ENCODE assay signal across 11 mouse cellular contexts in genomic region chr10:111476989-111477510, GRCm38 (mm10). TPM values are rescaled to one million over a fixed set of nuclear protein-coding genes. Genes with fewer than 3 reads are reported as not detected.
DNase-seq lines count a peak whose midpoint lies in the region; ATAC-seq and TF ChIP-seq lines count a peak whose summit lies in the region.
"Had no signal": no experiment of that assay in that cellular context is flagged by ENCODE, and none has a peak within 500 bp of the region (broad histone marks: within the 10 kb centered on the region; RNA-seq: fewer than 3 reads in every experiment).

No protein-coding gene starts in this region.

- TF ChIP-seq CTCF in MEL (IDR thresholded peaks at IDR 0.05 in 2 of 3, conservative IDR thresholded peaks at IDR 0.05 in 1 of 3; ENCODE audit: control insufficient read depth in 1 of 3, insufficient read depth in 1 of 3, low read depth in 2 of 3, low read length in 3 of 3, poor library complexity in 1 of 3, severe bottlenecking in 1 of 3) = no peak
- no peak for TF ChIP-seq CTCF in liver, embryonic 14.5 days (IDR thresholded peaks at IDR 0.05; ENCODE audit: low read depth)

- peak in 1 of 2 experiments; percentile 19; a peak in 1 of 4 replicates for TF ChIP-seq POLR2A in MEL (IDR thresholded peaks at IDR 0.05; ENCODE audit: control insufficient read depth in 1 of 2, insufficient read depth in 1 of 2, low read depth in 1 of 2, low read length in 2 of 2, poor library complexity in 1 of 2)

- peaks cover 9% of the 10 kb centered on the region for H3K36me3 ChIP-seq in hindbrain, embryonic 15.5 days
- peaks cover 10% of the 10 kb centered on the region for H3K36me3 ChIP-seq in hindbrain, embryonic 12.5 days
- H3K36me3 ChIP-seq in midbrain, embryonic 12.5 days = peaks cover 9% of the 10 kb centered on the region
- H3K36me3 ChIP-seq in midbrain, embryonic 16.5 days (ENCODE audit: control insufficient read depth, insufficient read depth, low read length) = no peaks in the 10 kb centered on the region
- peaks cover 15 to 74% of the 10 kb centered on the region in 2 experiments for H3K36me3 ChIP-seq in MEL (ENCODE audit: control insufficient read depth in 1 of 2, insufficient read depth in 2 of 2, low read length in 2 of 2)
- peaks cover 24% of the 10 kb centered on the region for H3K36me3 ChIP-seq in liver, embryonic 14.5 days (replicated peaks; ENCODE audit: control insufficient read depth, insufficient read depth, low read depth)

- DNase-seq in MEL (ENCODE audit: low read depth, low spot score) = peak; percentile 63
- no peak for DNase-seq in liver, embryonic 14.5 days (ENCODE audit: low read depth in 3 of 3, low spot score in 3 of 3)
- DNase-seq in left cerebral cortex, adult 11 months (ENCODE audit: low spot score) = no peak
- DNase-seq: adrenal gland, postnatal 10 days; heart, adult 2 months had no signal

- peaks cover 52% of the 10 kb centered on the region for H3K4me1 ChIP-seq in hindbrain, embryonic 15.5 days (replicated peaks)
- peaks cover 29% of the 10 kb centered on the region for H3K4me1 ChIP-seq in hindbrain, embryonic 12.5 days
- peaks cover 43% of the 10 kb centered on the region for H3K4me1 ChIP-seq in midbrain, embryonic 12.5 days
- peaks cover 32% of the 10 kb centered on the region for H3K4me1 ChIP-seq in midbrain, embryonic 16.5 days (ENCODE audit: control insufficient read depth, insufficient read depth, low read length)
- peaks cover 27 to 43% of the 10 kb centered on the region in 2 experiments for H3K4me1 ChIP-seq in MEL (ENCODE audit: control insufficient read depth in 1 of 2, insufficient read depth in 2 of 2, low read length in 2 of 2)
- H3K4me1 ChIP-seq in liver, embryonic 14.5 days (replicated peaks; ENCODE audit: control insufficient read depth in 2 of 2, insufficient read depth in 2 of 2, low read length in 1 of 2) = peaks cover 26 to 33% of the 10 kb centered on the region in 2 experiments

- no peak for ATAC-seq in hindbrain, embryonic 15.5 days (ENCODE audit: low FRiP score, low read depth)
- no peak for ATAC-seq in hindbrain, embryonic 12.5 days (ENCODE audit: low FRiP score)
- ATAC-seq in midbrain, embryonic 12.5 days (ENCODE audit: low FRiP score, low read depth) = no peak
- no peak for ATAC-seq in midbrain, embryonic 16.5 days
- no peak for ATAC-seq in liver, embryonic 14.5 days (ENCODE audit: insufficient read depth)
- ATAC-seq: intestine, embryonic 15.5 days had no signal

- no peak overlapping the region for H3K27ac ChIP-seq in hindbrain, embryonic 15.5 days (replicated peaks)
- H3K27ac ChIP-seq in hindbrain, embryonic 12.5 days = no peak overlapping the region
- H3K27ac ChIP-seq in midbrain, embryonic 12.5 days (replicated peaks) = no peak overlapping the region
- no peak overlapping the region for H3K27ac ChIP-seq in midbrain, embryonic 16.5 days (ENCODE audit: low read length)
- H3K27ac ChIP-seq in MEL (ENCODE audit: control insufficient read depth, low read depth, low read length) = peak overlapping the region; percentile 21; the same call in 1 of the 2 replicates
- H3K27ac ChIP-seq in liver, embryonic 14.5 days = no peak overlapping the region
- H3K27ac ChIP-seq: heart, adult 2 months; intestine, embryonic 15.5 days; lung, embryonic 15.5 days had no signal

- no peak for TF ChIP-seq RAD21 in MEL (IDR thresholded peaks at IDR 0.05; ENCODE audit: low read depth, low read length)

- no peaks in the 10 kb centered on the region for H3K9me3 ChIP-seq in hindbrain, embryonic 15.5 days
- no peaks in the 10 kb centered on the region for H3K9me3 ChIP-seq in hindbrain, embryonic 12.5 days (replicated peaks)
- no peaks in the 10 kb centered on the region for H3K9me3 ChIP-seq in midbrain, embryonic 12.5 days
- H3K9me3 ChIP-seq in midbrain, embryonic 16.5 days (replicated peaks; ENCODE audit: control insufficient read depth, low read length, poor library complexity, severe bottlenecking) = no peaks in the 10 kb centered on the region
- H3K9me3 ChIP-seq in MEL (replicated peaks; ENCODE audit: insufficient read depth, low read length) = no peaks in the 10 kb centered on the region
- no peaks in the 10 kb centered on the region for H3K9me3 ChIP-seq in liver, embryonic 14.5 days (ENCODE audit: control insufficient read depth, low read length)
- H3K9me3 ChIP-seq: intestine, embryonic 15.5 days; lung, embryonic 15.5 days had no signal

- no peak overlapping the region for H3K4me3 ChIP-seq in hindbrain, embryonic 15.5 days
- no peak overlapping the region for H3K4me3 ChIP-seq in hindbrain, embryonic 12.5 days
- no peak overlapping the region for H3K4me3 ChIP-seq in midbrain, embryonic 12.5 days
- H3K4me3 ChIP-seq in midbrain, embryonic 16.5 days (ENCODE audit: low read depth, low read length) = no peak overlapping the region
- H3K4me3 ChIP-seq in MEL (ENCODE audit: control insufficient read depth in 1 of 2, insufficient read depth in 1 of 2, low read depth in 2 of 2, low read length in 2 of 2) = no peak overlapping the region; a peak in 1 of 4 replicates
- no peak overlapping the region for H3K4me3 ChIP-seq in liver, embryonic 14.5 days (ENCODE audit: insufficient read depth in 1 of 2, low read depth in 2 of 2, low read length in 2 of 2)
- H3K4me3 ChIP-seq: heart, adult 2 months; intestine, embryonic 15.5 days; lung, embryonic 15.5 days had no signal

- 84% methylated on average over 6 of the region's 6 CpGs for WGBS in hindbrain, embryonic 15.5 days
- 85% methylated on average over 6 of the region's 6 CpGs for WGBS in hindbrain, embryonic 12.5 days
- WGBS in midbrain, embryonic 12.5 days = 85% methylated on average over 6 of the region's 6 CpGs
- WGBS in midbrain, embryonic 16.5 days = 82% methylated on average over 6 of the region's 6 CpGs
- WGBS in liver, embryonic 14.5 days (ENCODE audit: insufficient replicate concordance) = 49% methylated on average over 6 of the region's 6 CpGs

- peaks cover 81% of the 10 kb centered on the region for H3K79me2 ChIP-seq in MEL (ENCODE audit: control insufficient read depth, insufficient read depth, low read length, poor library complexity)

- H3K27me3 ChIP-seq in hindbrain, embryonic 15.5 days = no peaks in the 10 kb centered on the region
- H3K27me3 ChIP-seq in hindbrain, embryonic 12.5 days = no peaks in the 10 kb centered on the region
- no peaks in the 10 kb centered on the region for H3K27me3 ChIP-seq in midbrain, embryonic 12.5 days
- H3K27me3 ChIP-seq in midbrain, embryonic 16.5 days (ENCODE audit: control insufficient read depth, insufficient read depth, low read depth, low read length) = no peaks in the 10 kb centered on the region
- H3K27me3 ChIP-seq in MEL (ENCODE audit: control insufficient read depth in 1 of 2, insufficient read depth in 2 of 2, low read length in 2 of 2) = no peaks in the 10 kb centered on the region
- H3K27me3 ChIP-seq in liver, embryonic 14.5 days (ENCODE audit: control insufficient read depth, insufficient read depth, low read length) = no peaks in the 10 kb centered on the region
- H3K27me3 ChIP-seq: intestine, embryonic 15.5 days; lung, embryonic 15.5 days had no signal

- H3K9ac ChIP-seq in hindbrain, embryonic 15.5 days = no peak overlapping the region
- no peak overlapping the region for H3K9ac ChIP-seq in hindbrain, embryonic 12.5 days
- no peak overlapping the region for H3K9ac ChIP-seq in midbrain, embryonic 12.5 days (replicated peaks)
- H3K9ac ChIP-seq in midbrain, embryonic 16.5 days (ENCODE audit: low read depth, low read length) = no peak overlapping the region
- H3K9ac ChIP-seq in MEL (ENCODE audit: control insufficient read depth, low read depth, low read length, poor library complexity, severe bottlenecking) = peak overlapping the region; percentile 12
- no peak overlapping the region for H3K9ac ChIP-seq in liver, embryonic 14.5 days (replicated peaks)
- H3K9ac ChIP-seq: intestine, embryonic 15.5 days; lung, embryonic 15.5 days had no signal

- TF ChIP-seq EP300 in MEL (IDR thresholded peaks at IDR 0.05; ENCODE audit: low read depth in 1 of 2, low read length in 2 of 2) = peak; percentile 10 to 40; a peak in 1 of 4 replicates
- no peak for TF ChIP-seq EP300 in liver, embryonic 14.5 days (IDR thresholded peaks at IDR 0.05; ENCODE audit: low read depth)

- peak overlapping the region; percentile 40; the same call in 1 of the 2 replicates for H3K4me2 ChIP-seq in hindbrain, embryonic 15.5 days
- no peak overlapping the region for H3K4me2 ChIP-seq in hindbrain, embryonic 12.5 days (replicated peaks)
- H3K4me2 ChIP-seq in midbrain, embryonic 12.5 days (replicated peaks) = peak overlapping the region; percentile 77
- no peak overlapping the region for H3K4me2 ChIP-seq in midbrain, embryonic 16.5 days (ENCODE audit: low read length)
- peak overlapping the region; percentile 90 for H3K4me2 ChIP-seq in liver, embryonic 14.5 days (ENCODE audit: low read depth)
- H3K4me2 ChIP-seq: intestine, embryonic 15.5 days; lung, embryonic 15.5 days had no signal

TF ChIP-seq in MEL, 35 proteins besides CTCF, POLR2A, EP300 and RAD21 (continues in another document):
- TF ChIP-seq MXI1 (IDR thresholded peaks at IDR 0.05; ENCODE audit: low read depth, low read length) (0 out of 2 replicates have a peak, but pooled peaks have one; percentile 27), SMC3 (IDR thresholded peaks at IDR 0.05; ENCODE audit: low read depth, low read length) (0 out of 2 replicates have a peak, but pooled peaks have one; percentile 11)

RNA-seq across cellular contexts. Expression of gene Nap1l1, which starts 4.0 kb away (rescaled TPM):
- 164 and 175 TPM in 2 replicates for polyA plus RNA-seq in hindbrain, embryonic 15.5 days (2015; fragmentation: Nextera tagmentation; extraction: Ambion mirVana)
- polyA plus RNA-seq in hindbrain, embryonic 12.5 days (2016; fragmentation: Nextera tagmentation; extraction: Ambion mirVana) = 265 and 269 TPM in 2 replicates
- 312 and 318 TPM in 2 replicates for polyA plus RNA-seq in midbrain, embryonic 12.5 days (2016; fragmentation: Nextera tagmentation; extraction: Ambion mirVana)
- polyA plus RNA-seq in midbrain, embryonic 16.5 days (2015; fragmentation: Nextera tagmentation; extraction: Ambion mirVana) = 163 and 179 TPM in 2 replicates
- 183 and 220 TPM in 2 replicates for total RNA-seq in MEL (2012; rRNA removed)
- polyA plus RNA-seq in MEL (2012; ENCODE audit: insufficient read depth in 1 of 2, insufficient read length in 2 of 2, low read depth in 1 of 2, low replicate concordance in 2 of 2, missing spikeins in 1 of 2) = 100 to 1,000 TPM; 296 to 591 TPM
- polyA plus RNA-seq in liver, embryonic 14.5 days (2012; rRNA removed) = 43.7 and 117 TPM in 2 replicates
- polyA plus RNA-seq in liver, embryonic 14.5 days (2014; fragmentation: Nextera tagmentation; extraction: Ambion mirVana) = 103 and 109 TPM in 2 replicates

RNA-seq across cellular contexts. Expression of gene Phlda1, which starts 29.0 kb away (rescaled TPM):
- 54.9 and 68.2 TPM in 2 replicates for polyA plus RNA-seq in hindbrain, embryonic 15.5 days (2015; fragmentation: Nextera tagmentation; extraction: Ambion mirVana)
- 42.8 and 54.3 TPM in 2 replicates for polyA plus RNA-seq in hindbrain, embryonic 12.5 days (2016; fragmentation: Nextera tagmentation; extraction: Ambion mirVana)
- polyA plus RNA-seq in midbrain, embryonic 12.5 days (2016; fragmentation: Nextera tagmentation; extraction: Ambion mirVana) = 19.6 and 20.3 TPM in 2 replicates
- polyA plus RNA-seq in midbrain, embryonic 16.5 days (2015; fragmentation: Nextera tagmentation; extraction: Ambion mirVana) = 30.8 and 30.9 TPM in 2 replicates
- total RNA-seq in MEL (2012; rRNA removed) = 0.27 and 0.39 TPM in 2 replicates
- polyA plus RNA-seq in MEL (2012; ENCODE audit: insufficient read depth in 1 of 2, insufficient read length in 2 of 2, low read depth in 1 of 2, low replicate concordance in 2 of 2, missing spikeins in 1 of 2) = 1 to 10 TPM in 1 of 2 experiments, not detected in 1; 3.4 TPM
- 2.1 and 2.8 TPM in 2 replicates for polyA plus RNA-seq in liver, embryonic 14.5 days (2012; rRNA removed)
- 2.8 and 3.9 TPM in 2 replicates for polyA plus RNA-seq in liver, embryonic 14.5 days (2014; fragmentation: Nextera tagmentation; extraction: Ambion mirVana)

Comparison
In these comparisons a context has a peak if more than half of its experiments do, and no peak if none do; other contexts are left out.
1. H3K4me2 ChIP-seq: peak in hindbrain, embryonic 15.5 days (single experiment), midbrain, embryonic 12.5 days (single experiment) and liver, embryonic 14.5 days (single experiment); none in hindbrain, embryonic 12.5 days (single experiment) and midbrain, embryonic 16.5 days (single experiment).